Mouse (Mus musculus) spleen, postnatal 36 days (tissue): ENCODE data around the gene Ddx42.
A peak's percentile ranks its signal among the peaks of the same experiment; 100 is the strongest.
"Not testable (repeated sequence)": the region's sequence is repeated elsewhere in the genome, so short reads cannot be mapped to it uniquely, and the experiment has no call there.

Experiments
- DNase-seq, 2 experiments: peaks; one replicate each; pipeline ENCODE4 v3.0.0; 2022; ENCODE audit warnings: low spot score in 2 of 2, mixed read lengths in 1 of 2

Ddx42 gene

GRCm38 (mm10) chr11:106216730-106217490, at the start of gene Ddx42:
Gene Ddx42 (plus strand): TSS chr11:106216926.
- DNase-seq = peak; percentile 89 to 91

GRCm38 (mm10) chr11:106167435-106167834, 49.3 kb upstream of the Ddx42 start:
- peak; percentile 71 to 76 for DNase-seq

- DNase-seq = peak; percentile 51 to 61
Measured at GRCm38 (mm10) chr11:106170807-106171206, 45.9 kb upstream of the Ddx42 start.

- DNase-seq = no peak
Measured at GRCm38 (mm10) chr11:106173228-106173627, 43.5 kb upstream of the Ddx42 start.

- no peak for DNase-seq
Measured at GRCm38 (mm10) chr11:106174372-106174771, 42.4 kb upstream of the Ddx42 start.

- DNase-seq = no peak
Measured at GRCm38 (mm10) chr11:106175081-106175480, 41.6 kb upstream of the Ddx42 start.

- no peak for DNase-seq
Measured at GRCm38 (mm10) chr11:106176372-106176771, 40.4 kb upstream of the Ddx42 start.

- no peak for DNase-seq
Measured at GRCm38 (mm10) chr11:106178036-106178782, 38.5 kb upstream of the Ddx42 start.

- DNase-seq = no peak
Measured at GRCm38 (mm10) chr11:106179711-106180448, 36.8 kb upstream of the Ddx42 start.

GRCm38 (mm10) chr11:106180449-106180801, 36.3 kb upstream of the Ddx42 start:
- peak; percentile 46 to 49 for DNase-seq

GRCm38 (mm10) chr11:106187326-106187725, 29.4 kb upstream of the Ddx42 start:
- DNase-seq = no peak

GRCm38 (mm10) chr11:106191716-106192115, 25.0 kb upstream of the Ddx42 start:
- no peak for DNase-seq

- DNase-seq = no peak
Measured at GRCm38 (mm10) chr11:106192241-106192640, 24.5 kb upstream of the Ddx42 start.

- peak in 1 of 2 experiments; percentile 43 for DNase-seq
Measured at GRCm38 (mm10) chr11:106192657-106193370, 23.9 kb upstream of the Ddx42 start.

GRCm38 (mm10) chr11:106193371-106194154, 23.2 kb upstream of the Ddx42 start:
- peak; percentile 97 for DNase-seq

GRCm38 (mm10) chr11:106194155-106194541, 22.6 kb upstream of the Ddx42 start:
- DNase-seq = no peak

GRCm38 (mm10) chr11:106194891-106195290, 21.8 kb upstream of the Ddx42 start:
- no peak for DNase-seq

GRCm38 (mm10) chr11:106195341-106195740, 21.4 kb upstream of the Ddx42 start:
- DNase-seq = no peak

GRCm38 (mm10) chr11:106198277-106198676, 18.4 kb upstream of the Ddx42 start:
- no peak for DNase-seq

GRCm38 (mm10) chr11:106199997-106200396, 16.7 kb upstream of the Ddx42 start:
- not testable (repeated sequence) for DNase-seq

- DNase-seq = no peak
Measured at GRCm38 (mm10) chr11:106200756-106201155, 16.0 kb upstream of the Ddx42 start.
